Mouse (Mus musculus): ENCODE data around the gene Ucn.

- TF ChIP-seq POLR2A (IDR thresholded peaks at IDR 0.05; ENCODE audit: low read depth, low read length) = no peak
- TF ChIP-seq CTCF (conservative IDR thresholded peaks at IDR 0.05; ENCODE audit: insufficient read depth, insufficient read length, low read depth, low read length) = no peak
These were observed 15.1 kb downstream of the Ucn start for GRCm38 (mm10) chr5:31123481-31123880.

Data from kidney, adult 2 months (tissue).